Comparison of ENCODE assay signal across 8 mouse cellular contexts in genomic region chrX:160502048-160503041, GRCm38 (mm10). TPM values are rescaled to one million over a fixed set of nuclear protein-coding genes. Genes with fewer than 3 reads are reported as not detected.
A peak's percentile ranks its signal among the peaks of the same experiment; 100 is the strongest.
DNase-seq lines count a peak whose midpoint lies in the region; ATAC-seq lines count a peak whose summit lies in the region.

Gene Phka2 (plus strand): TSS chrX:160502166.

- H3K36me3 ChIP-seq in hindbrain, embryonic 16.5 days (ENCODE audit: control insufficient read depth, insufficient read depth, low read length) = no peaks in the 10 kb centered on the region
- H3K36me3 ChIP-seq in macrophage (ENCODE audit: inconsistent target) = no peaks in the 10 kb centered on the region

- peak within 1 kb of the TSS; percentile 62 for H3K4me3 ChIP-seq in hindbrain, embryonic 16.5 days (ENCODE audit: low read length)
- H3K4me3 ChIP-seq in macrophage (ENCODE audit: inconsistent target) = peak within 1 kb of the TSS; percentile 59

- 18% methylated on average over 59 of the region's 61 CpGs for whole genome bisulfite sequencing in hindbrain, embryonic 16.5 days
- 19% methylated on average over 52 of the region's 61 CpGs for WGBS in macrophage (ENCODE audit: missing documents)

- H3K9ac ChIP-seq in hindbrain, embryonic 16.5 days (ENCODE audit: low read depth, low read length) = peak within 1 kb of the TSS; percentile 68

- peaks cover 47% of the 10 kb centered on the region for H3K79me2 ChIP-seq in macrophage (ENCODE audit: inconsistent target)

- H3K4me2 ChIP-seq in hindbrain, embryonic 16.5 days (ENCODE audit: low read length) = peak within 1 kb of the TSS; percentile 66

- H3K27me3 ChIP-seq in hindbrain, embryonic 16.5 days (replicated peaks; ENCODE audit: control insufficient read depth, insufficient read depth, low read length) = no peaks in the 10 kb centered on the region; the same call in 1 of the 2 replicates

- peaks cover 4% of the 10 kb centered on the region for H3K4me1 ChIP-seq in hindbrain, embryonic 16.5 days (ENCODE audit: control insufficient read depth, insufficient read depth, low read depth, low read length)

- H3K9me3 ChIP-seq in hindbrain, embryonic 16.5 days (ENCODE audit: control insufficient read depth, low read length) = no peaks in the 10 kb centered on the region

- peak; percentile 85 for DNase-seq in T-cell, adult 2 months (ENCODE audit: low spot score)
- peak; percentile 77 to 80 for DNase-seq in cerebellum, postnatal 36 days
- peak; percentile 83 for DNase-seq in gastrocnemius, adult 18-20 months (ENCODE audit: low spot score)
- DNase-seq in left cerebral cortex, adult 18-20 months (ENCODE audit: low spot score in 2 of 2) = peak; percentile 77
- peak; percentile 84 for DNase-seq in right cerebral cortex, adult 18-20 months
- DNase-seq in urinary bladder, postnatal 10 days (ENCODE audit: low spot score) = peak; percentile 27

- peak; percentile 99 for ATAC-seq in hindbrain, embryonic 16.5 days

- H3K27ac ChIP-seq in hindbrain, embryonic 16.5 days (ENCODE audit: low read depth, low read length) = peak within 1 kb of the TSS; percentile 84
- peak within 1 kb of the TSS; percentile 89 for H3K27ac ChIP-seq in macrophage

RNA-seq across cellular contexts. Expression of gene Phka2, which starts in this region (rescaled TPM):
- 1 to 10 TPM; 4.0 to 4.8 TPM for total RNA-seq in gastrocnemius, adult 18-20 months (2021)
- 9.6 and 10.0 TPM in 2 replicates for polyA plus RNA-seq in hindbrain, embryonic 16.5 days (2015; fragmentation: Nextera tagmentation; extraction: Ambion mirVana)
- total RNA-seq in left cerebral cortex, adult 18-20 months (2021) = 10 to 100 TPM; 31.1 to 38.2 TPM
- 100 to 1,000 TPM in 25 of 26 experiments, 10 to 100 TPM in 1; 88.1 to 519 (median 323) TPM for total RNA-seq in macrophage (2018; cell fraction: chromatin; rRNA removed)
- 10 to 100 TPM; 18.1 to 45.0 (median 30.9) TPM for total RNA-seq in macrophage (2018; cell fraction: cytosol; rRNA removed)
- 100 to 1,000 TPM in 18 of 26 experiments, 10 to 100 TPM in 8; 42.3 to 268 (median 125) TPM for total RNA-seq in macrophage (2018; cell fraction: nucleus; rRNA removed)
- 32.7 to 36.3 TPM (median 34.3 TPM) in 3 replicates for polyA plus RNA-seq in macrophage (2018)

Comparison
In these comparisons a context has a peak if more than half of its experiments do, and no peak if none do; other contexts are left out.
1. Peak in every context shown above with its lines: DNase-seq, ATAC-seq, H3K4me3 ChIP-seq and H3K27ac ChIP-seq.
2. RNA of gene Phka2 (total RNA-seq): 31.1 to 38.2 TPM in left cerebral cortex, adult 18-20 months; 4.0 to 4.8 TPM in gastrocnemius, adult 18-20 months; every median in the first group is over 4 times any median in the second.
3. DNase-seq: peak in every context shown above with its lines; median percentile 85 in T-cell, adult 2 months; 84 in right cerebral cortex, adult 18-20 months; 83 in gastrocnemius, adult 18-20 months; 78 in cerebellum, postnatal 36 days; 77 in left cerebral cortex, adult 18-20 months; 27 in urinary bladder, postnatal 10 days.